Mouse (Mus musculus): ENCODE measurements around the gene Iqcg.

GRCm38 (mm10) chr16:33070928-33071327, 14.9 kb upstream of the Iqcg start:
- no peak for TF ChIP-seq CTCF (IDR thresholded peaks at IDR 0.05; ENCODE audit: borderline replicate concordance, insufficient read depth, low read depth, low read length)
- TF ChIP-seq POLR2A (IDR thresholded peaks at IDR 0.05; ENCODE audit: borderline replicate concordance, insufficient read depth, low read length) = no peak

Data from cerebellum, adult 2 months (tissue).